1 mouse cellular context compared by ENCODE assay signal in the genomic region with DNA sequence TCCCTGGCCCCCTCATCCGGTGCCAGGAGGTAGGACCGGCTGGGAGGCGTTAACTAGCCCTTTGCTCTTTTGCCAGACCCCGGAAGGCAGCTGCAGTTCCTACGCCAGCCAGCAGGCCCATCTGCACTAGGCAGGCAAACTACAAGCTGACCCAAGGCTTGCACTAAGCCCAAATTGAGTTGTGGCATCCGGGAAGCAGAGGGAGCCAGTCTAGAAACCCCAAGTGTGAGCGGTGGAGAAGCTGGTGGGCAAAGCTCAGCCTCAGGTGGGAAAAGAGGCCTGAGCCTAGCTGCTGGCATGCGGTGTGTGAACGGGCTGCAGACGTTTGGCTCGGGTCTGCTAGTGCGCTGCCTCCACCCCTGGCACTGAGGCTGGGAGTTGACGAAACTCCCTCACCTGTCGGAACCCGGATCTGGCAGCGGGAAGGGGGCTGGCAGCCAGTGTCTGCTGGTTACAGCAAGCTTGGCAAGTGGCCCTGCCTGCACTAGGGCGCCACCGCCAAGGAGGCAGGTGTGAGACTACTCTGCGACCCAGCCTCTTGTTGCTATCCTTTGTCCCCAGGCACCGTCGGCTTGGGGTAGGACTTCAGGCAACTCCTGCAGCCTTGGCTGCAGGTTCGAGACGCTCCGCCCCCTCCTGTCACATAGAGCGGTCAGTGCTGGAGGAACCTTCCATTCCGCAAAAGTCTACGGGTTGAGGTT.
TF ChIP-seq lines count a peak whose summit lies in the region.

Gna14 (plus strand) TSS at position 232 of the 701 bp plus-strand sequence.

TF ChIP-seq in CH12.LX, 34 proteins besides CTCF, POLR2A, EP300 and RAD21 (continued from another document):
- TF ChIP-seq KAT2A (IDR thresholded peaks at IDR 0.05; ENCODE audit: insufficient replicate concordance, low read length) (no peak), UBTF (IDR thresholded peaks at IDR 0.05; ENCODE audit: low read depth, low read length) (0 out of 2 replicates have a peak, but pooled peaks have one; percentile 32), CHD2 (IDR thresholded peaks at IDR 0.05; ENCODE audit: low read length) (no peak)
